Mouse (Mus musculus): Measurements from ENCODE around the gene Cep135. TPM values are rescaled to one million over a fixed set of nuclear protein-coding genes. Genes with fewer than 3 reads are reported as not detected.

Gene Cep135
- polyA plus RNA-seq, 1 experiment from 2014 or later: 15.5 TPM

GRCm38 (mm10) chr5:76651151-76651725 lies 62.7 kb downstream of the Cep135 start:
- WGBS: 63% methylated on average over 5 of the region's 5 CpGs
- H3K9me3 ChIP-seq (ENCODE audit: control insufficient read depth, low read length): no peaks in the 10 kb centered on the region

GRCm38 (mm10) chr5:76656212-76656611 lies 67.7 kb downstream of the Cep135 start, which contains the start of gene C530008M17Rik:
C530008M17Rik (plus strand) TSS chr5:76656512.
- ATAC-seq (replicated peaks; ENCODE audit: low FRiP score): no peak
- Histone ChIP-seq H3K9ac (ENCODE audit: low read length) (peak within 1 kb of the TSS; percentile 99), H3K9me3 (ENCODE audit: control insufficient read depth, low read length) (no peaks in the 10 kb centered on the region), H3K27me3 (ENCODE audit: control insufficient read depth, insufficient read depth, low read length) (no peaks in the 10 kb centered on the region), H3K27ac (ENCODE audit: low read depth, low read length) (peak within 1 kb of the TSS; percentile 84; the same call in 1 of the 2 replicates), H3K4me2 (ENCODE audit: low read depth, low read length, severe bottlenecking) (peak within 1 kb of the TSS; percentile 71), H3K4me3 (ENCODE audit: low read depth, low read length) (peak within 1 kb of the TSS; percentile 70), H3K36me3 (ENCODE audit: control insufficient read depth, insufficient read depth, low read length) (no peaks in the 10 kb centered on the region), H3K4me1 (replicated peaks; ENCODE audit: control insufficient read depth, insufficient read depth, low read length) (no peaks in the 10 kb centered on the region; the same call in 1 of the 2 replicates)
- WGBS: 99% methylated on average over 2 of the region's 2 CpGs
- no peak for DNase-seq (ENCODE audit: low spot score)

More at GRCm38 (mm10) chr5:76651151-76651725, 62.7 kb downstream of the Cep135 start:
- no peak for DNase-seq (ENCODE audit: low spot score)
- H3K4me1 ChIP-seq (replicated peaks; ENCODE audit: control insufficient read depth, insufficient read depth, low read length): no peaks in the 10 kb centered on the region; the same call in 1 of the 2 replicates
- no peaks in the 10 kb centered on the region for H3K27me3 ChIP-seq (ENCODE audit: control insufficient read depth, insufficient read depth, low read length)
- H3K36me3 ChIP-seq (ENCODE audit: control insufficient read depth, insufficient read depth, low read length): no peaks in the 10 kb centered on the region
- no peak overlapping the region for H3K27ac ChIP-seq (ENCODE audit: low read depth, low read length)
- H3K4me3 ChIP-seq (ENCODE audit: low read depth, low read length): no peak overlapping the region
- peak; percentile 44; the same call in 1 of the 2 replicates for ATAC-seq (replicated peaks; ENCODE audit: low FRiP score)
- no peak overlapping the region for H3K9ac ChIP-seq (ENCODE audit: low read length)
- H3K4me2 ChIP-seq (ENCODE audit: low read depth, low read length, severe bottlenecking): no peak overlapping the region

GRCm38 (mm10) chr5:76657245-76658083 lies 69.0 kb downstream of the Cep135 start:
- Histone ChIP-seq H3K4me1 (replicated peaks; ENCODE audit: control insufficient read depth, insufficient read depth, low read length) (no peaks in the 10 kb centered on the region), H3K4me3 (ENCODE audit: low read depth, low read length) (peak overlapping the region; percentile 70), H3K27ac (ENCODE audit: low read depth, low read length) (peak overlapping the region; percentile 84), H3K4me2 (ENCODE audit: low read depth, low read length, severe bottlenecking) (peak overlapping the region; percentile 71), H3K36me3 (ENCODE audit: control insufficient read depth, insufficient read depth, low read length) (no peaks in the 10 kb centered on the region), H3K9me3 (ENCODE audit: control insufficient read depth, low read length) (no peaks in the 10 kb centered on the region), H3K27me3 (ENCODE audit: control insufficient read depth, insufficient read depth, low read length) (no peaks in the 10 kb centered on the region), H3K9ac (ENCODE audit: low read length) (peak overlapping the region; percentile 99)
- under 1% methylated on average over 72 of the region's 80 CpGs for WGBS
- ATAC-seq (replicated peaks; ENCODE audit: low FRiP score) (peak; percentile 92), DNase-seq (ENCODE audit: low spot score) (peak; percentile 88)

- Histone ChIP-seq H3K4me1 (replicated peaks; ENCODE audit: control insufficient read depth, insufficient read depth, low read length) (no peaks in the 10 kb centered on the region), H3K4me3 (ENCODE audit: low read depth, low read length) (peak overlapping the region; percentile 70), H3K4me2 (ENCODE audit: low read depth, low read length, severe bottlenecking) (peak overlapping the region; percentile 71), H3K9ac (ENCODE audit: low read length) (peak overlapping the region; percentile 99), H3K27ac (ENCODE audit: low read depth, low read length) (peak overlapping the region; percentile 84), H3K9me3 (ENCODE audit: control insufficient read depth, low read length) (no peaks in the 10 kb centered on the region), H3K36me3 (ENCODE audit: control insufficient read depth, insufficient read depth, low read length) (no peaks in the 10 kb centered on the region), H3K27me3 (ENCODE audit: control insufficient read depth, insufficient read depth, low read length) (no peaks in the 10 kb centered on the region)
- ATAC-seq (replicated peaks; ENCODE audit: low FRiP score): peak; percentile 80
- peak; percentile 65 for DNase-seq (ENCODE audit: low spot score)
- WGBS: 1% methylated on average over 38 of the region's 38 CpGs
These were observed 69.8 kb downstream of the Cep135 start for GRCm38 (mm10) chr5:76658084-76658934.

GRCm38 (mm10) chr5:76659958-76660635 lies 71.6 kb downstream of the Cep135 start:
- Histone ChIP-seq H3K27me3 (ENCODE audit: control insufficient read depth, insufficient read depth, low read length) (no peaks in the 10 kb centered on the region), H3K9me3 (ENCODE audit: control insufficient read depth, low read length) (no peaks in the 10 kb centered on the region), H3K36me3 (ENCODE audit: control insufficient read depth, insufficient read depth, low read length) (no peaks in the 10 kb centered on the region), H3K4me3 (ENCODE audit: low read depth, low read length) (no peak overlapping the region), H3K4me1 (replicated peaks; ENCODE audit: control insufficient read depth, insufficient read depth, low read length) (no peaks in the 10 kb centered on the region; the same call in 1 of the 2 replicates), H3K27ac (ENCODE audit: low read depth, low read length) (no peak overlapping the region), H3K4me2 (ENCODE audit: low read depth, low read length, severe bottlenecking) (no peak overlapping the region), H3K9ac (ENCODE audit: low read length) (no peak overlapping the region)
- WGBS: 87% methylated on average over 8 of the region's 8 CpGs
- ATAC-seq (replicated peaks; ENCODE audit: low FRiP score): no peak
- DNase-seq (ENCODE audit: low spot score): no peak

GRCm38 (mm10) chr5:76661310-76661709 lies 72.8 kb downstream of the Cep135 start:
- 87% methylated on average over 4 of the region's 4 CpGs for WGBS
- Histone ChIP-seq H3K36me3 (ENCODE audit: control insufficient read depth, insufficient read depth, low read length) (no peaks in the 10 kb centered on the region), H3K4me3 (ENCODE audit: low read depth, low read length) (no peak overlapping the region), H3K9me3 (ENCODE audit: control insufficient read depth, low read length) (no peaks in the 10 kb centered on the region), H3K27me3 (ENCODE audit: control insufficient read depth, insufficient read depth, low read length) (no peaks in the 10 kb centered on the region), H3K4me2 (ENCODE audit: low read depth, low read length, severe bottlenecking) (no peak overlapping the region), H3K9ac (ENCODE audit: low read length) (no peak overlapping the region), H3K27ac (ENCODE audit: low read depth, low read length) (no peak overlapping the region), H3K4me1 (replicated peaks; ENCODE audit: control insufficient read depth, insufficient read depth, low read length) (no peaks in the 10 kb centered on the region; the same call in 1 of the 2 replicates)
- no peak for ATAC-seq (replicated peaks; ENCODE audit: low FRiP score)
- no peak for DNase-seq (ENCODE audit: low spot score)

GRCm38 (mm10) chr5:76664936-76665335 lies 76.4 kb downstream of the Cep135 start:
- no peak overlapping the region for H3K4me2 ChIP-seq (ENCODE audit: low read depth, low read length, severe bottlenecking)
- 83% methylated on average over 7 of the region's 7 CpGs for WGBS

More at GRCm38 (mm10) chr5:76664936-76665335, 76.4 kb downstream of the Cep135 start:
- H3K9me3 ChIP-seq (ENCODE audit: control insufficient read depth, low read length): no peaks in the 10 kb centered on the region
- no peak for DNase-seq (ENCODE audit: low spot score)
- H3K27me3 ChIP-seq (ENCODE audit: control insufficient read depth, insufficient read depth, low read length): no peaks in the 10 kb centered on the region
- H3K4me1 ChIP-seq (replicated peaks; ENCODE audit: control insufficient read depth, insufficient read depth, low read length): peaks cover 2% of the 10 kb centered on the region; the same call in 1 of the 2 replicates
- H3K4me3 ChIP-seq (ENCODE audit: low read depth, low read length): no peak overlapping the region
- no peak overlapping the region for H3K9ac ChIP-seq (ENCODE audit: low read length)
- peak overlapping the region; percentile 42; the same call in 1 of the 2 replicates for H3K27ac ChIP-seq (ENCODE audit: low read depth, low read length)
- ATAC-seq (replicated peaks; ENCODE audit: low FRiP score): no peak
- no peaks in the 10 kb centered on the region for H3K36me3 ChIP-seq (ENCODE audit: control insufficient read depth, insufficient read depth, low read length)
